Mouse (Mus musculus) megakaryocyte, embryonic 14.5 days (primary cell): ENCODE data around the gene Ppp3ca. TPM values are rescaled to one million over a fixed set of nuclear protein-coding genes. Genes with fewer than 3 reads are reported as not detected.
"Not testable (repeated sequence)": the region's sequence is repeated elsewhere in the genome, so short reads cannot be mapped to it uniquely, and the experiment has no call there.

Source experiments
- H3K27me3 ChIP-seq: replicated peaks from 2 replicates; pipeline ENCODE3; 2012; ENCODE audit warnings: inconsistent platforms
- H3K36me3 ChIP-seq: replicated peaks from 2 replicates; pipeline ENCODE3; 2012; ENCODE audit warnings: low read length, inconsistent platforms, mixed read lengths
- H3K4me1 ChIP-seq: 2 replicates; pipeline ENCODE4 v1.6.1; 2012; ENCODE audit warnings: inconsistent platforms
- H3K4me3 ChIP-seq: replicated peaks from 2 replicates; pipeline ENCODE3; 2012; ENCODE audit warnings: moderate library complexity, mild to moderate bottlenecking, inconsistent platforms
- H3K9me3 ChIP-seq: 2 replicates; pipeline ENCODE4 v1.6.1; 2012; ENCODE audit warnings: inconsistent platforms
- FLI1 ChIP-seq: IDR thresholded peaks from 2 replicates; pipeline ENCODE4 v1.6.1; 2012; ENCODE audit warnings: low read length, inconsistent platforms, mixed read lengths
- GATA1 ChIP-seq: IDR thresholded peaks from 3 replicates; pipeline ENCODE4 v1.6.1; 2012; ENCODE audit warnings: mixed read lengths, low read length, inconsistent platforms, borderline replicate concordance
- polyA plus RNA-seq: library from polyadenylated mRNA; stranded (reverse); fragments of >175 nt; gene quantifications from 2 replicates; pipeline ENCODE4 v1.2.3, GENCODE M21; 2012; ENCODE audit warnings: low replicate concordance; ENCODE audit not compliant: insufficient read depth

The Ppp3ca gene
- polyA plus RNA-seq, 1 experiment = 42.7 TPM

GRCm38 (mm10) chr3:136684191-136684958 is 14.5 kb downstream of the Ppp3ca start:
- H3K36me3 ChIP-seq = peaks cover 4% of the 10 kb centered on the region
- no peak for TF ChIP-seq GATA1
- no peaks in the 10 kb centered on the region for H3K27me3 ChIP-seq
- no peaks in the 10 kb centered on the region for H3K9me3 ChIP-seq
- H3K4me1 ChIP-seq = peaks cover 59% of the 10 kb centered on the region
- peak overlapping the region; percentile 56 for H3K4me3 ChIP-seq

- no peak for TF ChIP-seq GATA1
- no peak for TF ChIP-seq FLI1
- H3K4me1 ChIP-seq = peaks cover 55% of the 10 kb centered on the region
- H3K4me3 ChIP-seq = no peak overlapping the region
- H3K36me3 ChIP-seq = peaks cover 4% of the 10 kb centered on the region
- H3K27me3 ChIP-seq = no peaks in the 10 kb centered on the region
- H3K9me3 ChIP-seq = no peaks in the 10 kb centered on the region
Measured at GRCm38 (mm10) chr3:136686429-136686828, 16.5 kb downstream of the Ppp3ca start.

- Histone ChIP-seq H3K27me3 (no peaks in the 10 kb centered on the region), H3K4me1 (peaks cover 49% of the 10 kb centered on the region), H3K9me3 (no peaks in the 10 kb centered on the region), H3K4me3 (peak overlapping the region; percentile 30), H3K36me3 (no peaks in the 10 kb centered on the region)
- TF ChIP-seq GATA1 (no peak), FLI1 (no peak)
Measured at GRCm38 (mm10) chr3:136688101-136688586, 18.2 kb downstream of the Ppp3ca start.

DNA sequence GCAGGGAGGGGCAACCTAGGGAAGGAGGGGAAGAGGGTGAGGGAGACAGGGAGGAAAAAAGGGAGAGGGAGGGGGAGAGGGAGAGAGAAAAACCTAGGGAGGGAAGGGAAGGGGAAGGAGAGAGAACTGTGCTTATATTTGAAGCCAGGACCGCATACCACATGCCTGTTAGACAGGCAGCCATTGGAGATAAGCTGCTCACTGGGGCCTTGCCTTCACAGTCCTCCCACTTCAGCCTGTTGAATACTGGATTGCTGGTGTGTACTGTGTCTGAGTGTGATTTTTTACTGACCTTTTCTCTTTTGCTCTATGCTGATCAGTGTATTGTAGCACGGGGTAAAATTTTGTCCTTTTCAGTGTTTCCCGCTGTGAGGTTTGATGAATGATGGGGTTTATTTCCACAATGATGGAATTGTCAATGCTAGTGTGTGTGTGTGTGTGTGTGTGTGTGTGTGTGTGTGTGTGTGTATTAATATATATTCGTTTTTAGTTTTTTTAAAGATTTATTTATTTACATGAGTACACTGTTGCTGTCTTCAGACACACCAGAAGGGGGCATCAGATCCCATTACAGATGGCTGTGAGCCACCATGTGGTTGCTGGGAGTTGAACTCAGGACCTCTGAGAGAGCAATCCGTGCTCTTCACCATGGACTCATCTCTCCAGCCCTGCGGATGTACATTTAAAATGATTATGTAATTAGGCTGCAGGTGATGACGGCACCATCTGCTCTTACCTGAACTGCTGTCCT is 20.0 kb downstream of the Ppp3ca start:
- H3K36me3 ChIP-seq = no peaks in the 10 kb centered on the region
- H3K27me3 ChIP-seq = no peaks in the 10 kb centered on the region
- no peak overlapping the region for H3K4me3 ChIP-seq
- no peaks in the 10 kb centered on the region for H3K9me3 ChIP-seq
- peaks cover 42% of the 10 kb centered on the region for H3K4me1 ChIP-seq
- TF ChIP-seq FLI1 = no peak
- no peak for TF ChIP-seq GATA1

GRCm38 (mm10) chr3:136691984-136692383 is 22.1 kb downstream of the Ppp3ca start:
- Histone ChIP-seq H3K27me3 (no peaks in the 10 kb centered on the region), H3K9me3 (no peaks in the 10 kb centered on the region), H3K4me1 (peaks cover 40% of the 10 kb centered on the region), H3K4me3 (no peak overlapping the region), H3K36me3 (no peaks in the 10 kb centered on the region)
- no peak for TF ChIP-seq GATA1
- TF ChIP-seq FLI1 = no peak

- Histone ChIP-seq H3K4me1 (peaks cover 46% of the 10 kb centered on the region), H3K4me3 (no peak overlapping the region), H3K36me3 (no peaks in the 10 kb centered on the region), H3K9me3 (no peaks in the 10 kb centered on the region), H3K27me3 (no peaks in the 10 kb centered on the region)
- TF ChIP-seq FLI1 (no peak), GATA1 (no peak)
Measured at GRCm38 (mm10) chr3:136693547-136693946, 23.6 kb downstream of the Ppp3ca start.

DNA sequence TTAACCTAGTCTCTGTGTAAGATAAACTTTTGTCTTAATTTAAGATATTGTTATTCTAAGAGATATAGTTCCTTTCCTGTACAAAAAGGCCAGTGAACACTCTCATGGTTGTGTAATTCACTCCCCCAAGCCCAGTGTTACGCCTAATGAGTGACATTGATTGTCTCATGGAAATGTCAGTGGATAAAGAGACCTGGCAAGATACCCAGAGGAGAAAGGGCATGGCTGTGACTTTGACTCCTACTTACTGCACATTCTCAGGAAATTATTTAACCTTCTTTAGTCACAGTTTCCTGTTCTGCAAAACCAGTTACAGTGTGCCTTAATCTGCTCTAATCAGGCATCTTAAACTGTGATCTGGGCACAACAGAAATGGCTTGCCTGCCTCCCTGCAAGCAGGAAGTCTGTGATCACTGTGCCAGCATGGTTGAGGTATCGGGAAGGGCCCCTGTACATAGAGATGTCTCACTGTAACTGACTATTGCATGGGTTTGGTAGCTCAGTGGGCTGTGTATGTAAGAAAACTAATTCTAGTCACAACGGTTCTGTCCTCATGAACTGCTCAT is 27.8 kb downstream of the Ppp3ca start:
- H3K9me3 ChIP-seq = no peaks in the 10 kb centered on the region
- H3K36me3 ChIP-seq = no peaks in the 10 kb centered on the region
- H3K4me3 ChIP-seq = peak overlapping the region; percentile 77
- H3K27me3 ChIP-seq = no peaks in the 10 kb centered on the region
- TF ChIP-seq GATA1 (no peak), FLI1 (no peak)
- H3K4me1 ChIP-seq = peaks cover 56% of the 10 kb centered on the region

GRCm38 (mm10) chr3:136699711-136700110 is 29.8 kb downstream of the Ppp3ca start:
- H3K4me3 ChIP-seq, H3K36me3 ChIP-seq: not testable (repeated sequence)
- peaks cover 48% of the 10 kb centered on the region for H3K4me1 ChIP-seq

GRCm38 (mm10) chr3:136700447-136701009 is 30.6 kb downstream of the Ppp3ca start:
- no peak for TF ChIP-seq GATA1
- TF ChIP-seq FLI1 = no peak
- H3K4me1 ChIP-seq = peaks cover 56% of the 10 kb centered on the region
- H3K9me3 ChIP-seq = no peaks in the 10 kb centered on the region
- no peaks in the 10 kb centered on the region for H3K36me3 ChIP-seq
- no peaks in the 10 kb centered on the region for H3K27me3 ChIP-seq
- peak overlapping the region; percentile 12 for H3K4me3 ChIP-seq

More at GRCm38 (mm10) chr3:136699711-136700110, 29.8 kb downstream of the Ppp3ca start:
- not testable (repeated sequence) for H3K27me3 ChIP-seq, H3K9me3 ChIP-seq

GRCm38 (mm10) chr3:136702861-136703260 is 32.9 kb downstream of the Ppp3ca start:
- peaks cover 66% of the 10 kb centered on the region for H3K4me1 ChIP-seq
- no peaks in the 10 kb centered on the region for H3K27me3 ChIP-seq
- no peak overlapping the region for H3K4me3 ChIP-seq
- TF ChIP-seq FLI1 = no peak
- TF ChIP-seq GATA1 = no peak
- no peaks in the 10 kb centered on the region for H3K9me3 ChIP-seq
- H3K36me3 ChIP-seq = no peaks in the 10 kb centered on the region
